Mouse (Mus musculus): Measurements from ENCODE around the gene Mettl8. TPM values are rescaled to one million over a fixed set of nuclear protein-coding genes. Genes with fewer than 3 reads are reported as not detected.

Gene Mettl8
- total RNA-seq, 2 experiments from 2014 or later, result 11.0 to 14.1 TPM

- no peak for DNase-seq (ENCODE audit: low spot score in 2 of 2)
Measured at GRCm38 (mm10) chr2:70934772-70935171, 120.6 kb downstream of the Mettl8 start.

DNA sequence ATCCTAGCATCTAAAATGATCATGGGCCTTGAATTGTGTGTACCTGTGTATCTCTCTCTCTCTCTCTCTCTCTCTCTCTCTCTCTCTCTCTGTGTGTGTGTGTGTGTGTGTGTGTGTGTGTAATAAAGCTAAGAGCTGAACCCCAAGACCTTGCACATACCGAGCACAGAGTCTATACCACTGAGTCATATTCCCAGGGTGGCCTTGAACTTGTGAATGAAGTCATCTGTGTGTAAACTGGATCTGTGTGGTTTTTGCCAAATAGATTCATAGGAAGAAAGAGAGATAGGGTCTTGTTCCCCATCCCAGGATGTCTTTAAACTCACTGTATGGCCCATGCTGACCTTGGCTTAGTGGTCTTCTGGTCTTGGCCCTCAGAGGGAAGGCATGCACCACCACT is 121.9 kb downstream of the Mettl8 start:
- no peak for DNase-seq (ENCODE audit: low spot score in 2 of 2)

- no peak for DNase-seq (ENCODE audit: low spot score in 2 of 2)
Measured at GRCm38 (mm10) chr2:70932965-70933364, 122.4 kb downstream of the Mettl8 start.

GRCm38 (mm10) chr2:70930631-70931288 is 124.6 kb downstream of the Mettl8 start:
- no peak for DNase-seq (ENCODE audit: low spot score in 2 of 2)

GRCm38 (mm10) chr2:70929714-70930113 is 125.7 kb downstream of the Mettl8 start:
- no peak for DNase-seq (ENCODE audit: low spot score in 2 of 2)

GRCm38 (mm10) chr2:70924049-70924448 is 131.3 kb downstream of the Mettl8 start:
- DNase-seq (ENCODE audit: low spot score in 2 of 2), result no peak

- no peak for DNase-seq (ENCODE audit: low spot score in 2 of 2)
Measured at GRCm38 (mm10) chr2:70922814-70923213, 132.6 kb downstream of the Mettl8 start.

- DNase-seq (ENCODE audit: low spot score in 2 of 2), result no peak
Measured at GRCm38 (mm10) chr2:70920937-70921596, 134.3 kb downstream of the Mettl8 start.

DNA sequence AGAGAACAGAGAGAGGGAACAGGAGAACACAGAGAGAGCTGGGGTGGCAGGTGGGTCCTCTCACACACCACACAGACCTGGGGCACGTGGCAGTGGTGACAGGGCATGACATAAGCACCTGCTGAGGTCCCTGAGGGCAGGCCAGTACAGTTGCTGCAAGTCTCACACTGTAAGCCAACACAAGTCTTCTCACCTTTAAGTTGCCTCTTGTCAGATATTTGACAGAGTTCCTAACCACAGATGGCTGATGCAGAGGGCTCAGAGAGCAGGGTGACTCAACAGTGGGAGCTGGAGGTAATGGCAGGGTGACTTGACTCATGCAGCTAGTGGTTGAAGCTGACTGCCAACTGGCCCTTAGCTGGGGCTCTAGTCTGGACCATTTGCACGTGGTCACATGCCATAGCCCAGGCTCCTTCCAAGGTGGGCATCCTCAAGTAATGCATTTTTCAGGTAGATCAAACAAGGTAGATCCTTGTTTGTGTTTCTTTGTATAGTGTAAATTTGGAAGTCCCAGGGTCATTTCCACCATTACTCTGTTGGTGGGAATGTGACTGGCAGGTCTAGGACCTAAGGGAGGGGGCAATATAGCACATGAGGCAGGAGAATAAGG is 135.4 kb downstream of the Mettl8 start:
- no peak for DNase-seq (ENCODE audit: low spot score in 2 of 2)

DNA sequence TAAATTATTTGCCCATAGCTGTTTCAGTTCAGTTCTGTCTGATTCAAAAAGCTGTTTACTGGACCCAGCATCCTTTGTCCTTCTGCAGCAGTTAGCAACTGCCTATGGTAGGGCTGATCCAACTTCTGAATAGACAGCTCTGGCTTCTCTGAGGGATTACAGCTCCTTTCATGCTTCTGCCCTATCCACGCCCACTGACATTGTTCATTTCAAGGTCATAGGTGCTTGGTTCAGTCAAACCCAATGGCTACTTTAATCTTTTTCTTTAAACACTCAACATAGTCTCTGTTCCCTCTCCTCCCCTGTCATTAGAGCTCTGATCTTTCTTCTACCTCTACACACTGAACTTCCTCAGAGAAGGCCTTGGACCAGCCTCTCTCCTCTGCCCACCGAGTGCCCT is 136.9 kb downstream of the Mettl8 start:
- DNase-seq (ENCODE audit: low spot score in 2 of 2), result no peak

Other genes with a start within 250 kb of the Mettl8 start
- 10 to 100 TPM; 80.1 to 82.7 TPM for gene Tlk1, start 229.9 kb downstream of the Mettl8 start, total RNA-seq (2021)
- 10 to 100 TPM; 10.8 to 12.7 TPM for gene Dcaf17, start 255 bp downstream of the Mettl8 start, total RNA-seq (2021)
- gene Cybrd1, start 62.3 kb upstream of the Mettl8 start, total RNA-seq (2021), result 1 to 10 TPM; 1.9 to 3.1 TPM
- gene Dync1i2, start 156.1 kb upstream of the Mettl8 start, total RNA-seq (2021), result 100 to 1,000 TPM; 123 to 131 TPM